Mouse (Mus musculus): ENCODE results near the gene Sdhaf2.

Gene Sdhaf2

DNA sequence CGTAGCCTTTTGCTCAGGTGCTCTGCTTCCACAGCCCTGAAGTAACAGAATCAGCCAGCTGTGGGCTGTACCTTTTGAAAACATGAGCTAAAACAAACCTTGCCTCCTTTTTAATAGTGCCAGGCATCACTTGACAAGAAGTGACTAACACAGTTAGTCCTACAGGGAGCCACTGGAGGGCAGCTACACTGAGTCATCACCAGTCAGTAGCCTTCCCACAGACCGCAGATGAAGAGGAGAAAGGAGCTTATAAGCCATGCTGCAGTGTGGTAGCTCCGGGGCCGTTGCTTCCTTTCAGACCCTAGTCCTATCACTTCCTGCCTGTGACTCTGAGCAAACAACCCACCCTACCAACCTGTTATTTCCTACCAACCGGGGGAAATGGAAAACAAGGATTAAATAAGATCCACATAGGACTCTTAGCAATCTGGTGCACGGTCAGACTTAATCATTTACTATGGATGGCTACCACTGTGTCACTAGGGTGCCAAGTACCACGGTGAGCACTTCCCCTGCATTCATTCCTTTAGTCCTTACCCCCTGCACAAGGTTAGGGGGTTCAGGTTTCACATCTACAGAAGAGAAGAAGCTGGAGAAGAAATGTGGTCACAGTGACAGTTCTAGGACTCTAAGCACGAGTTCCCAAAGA lies 28.3 kb downstream of the Sdhaf2 start:
- DNase-seq, result no peak

DNA sequence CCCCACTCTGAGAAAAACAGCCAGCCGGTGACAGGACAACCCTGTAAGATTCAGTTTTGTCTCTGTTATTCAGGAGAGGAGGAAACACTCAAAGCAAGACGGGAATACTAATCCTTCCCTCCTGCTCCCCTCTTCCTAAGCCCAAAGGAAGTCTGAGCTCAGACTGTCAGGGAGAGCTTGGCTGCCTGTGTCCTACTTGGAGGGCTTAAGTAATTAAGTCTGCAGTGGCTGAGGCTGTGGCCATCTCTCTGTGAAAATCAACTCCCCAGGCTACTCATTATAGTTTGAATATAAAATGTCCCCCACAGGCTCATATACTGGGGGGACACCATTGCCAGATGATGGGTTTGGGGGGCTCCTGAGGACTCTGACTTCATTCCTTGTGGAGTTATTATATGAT lies 29.0 kb downstream of the Sdhaf2 start:
- DNase-seq, result no peak

DNA sequence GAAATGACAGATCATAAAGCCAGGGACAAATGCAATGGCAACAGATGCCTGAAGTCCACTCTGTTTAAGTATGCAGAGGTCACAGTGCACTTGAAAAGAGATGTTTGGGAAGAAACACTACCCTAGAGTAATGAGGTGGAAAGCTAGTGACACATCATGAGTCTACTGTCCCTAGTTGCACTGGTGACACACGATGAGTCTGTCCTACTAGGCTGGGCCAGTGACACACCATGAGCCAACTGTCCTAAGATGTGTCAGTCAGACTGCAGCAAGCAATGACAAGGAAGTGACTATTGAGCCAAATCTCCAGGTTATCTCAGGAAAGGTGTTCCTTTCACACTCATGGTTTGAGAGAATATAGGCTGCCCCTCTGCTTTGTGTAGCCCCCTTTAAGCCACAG lies 30.3 kb downstream of the Sdhaf2 start:
- DNase-seq, result no peak

DNA sequence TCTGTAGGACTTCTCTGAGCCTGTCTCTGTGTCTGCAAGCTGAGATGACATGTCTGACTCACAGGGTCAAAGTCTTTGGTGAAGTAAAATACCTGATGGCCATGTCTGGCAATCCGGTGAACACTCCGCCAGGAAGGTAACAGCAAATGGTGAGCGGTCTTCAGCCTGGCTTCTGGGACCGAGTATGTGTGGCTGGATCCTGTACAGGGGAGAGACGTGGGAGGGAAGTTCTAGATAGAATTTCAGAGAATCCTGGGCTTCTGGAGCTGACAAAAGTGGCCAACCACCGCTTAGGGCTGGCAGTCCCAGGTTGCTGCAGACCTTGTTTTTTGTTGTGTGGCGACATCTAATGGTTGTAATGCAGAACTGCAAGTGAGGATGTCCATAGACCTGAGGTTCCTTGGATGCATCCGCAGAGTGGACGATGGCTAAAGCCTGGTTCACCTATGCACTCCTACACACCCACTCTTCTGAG lies 39.6 kb downstream of the Sdhaf2 start:
- peak; percentile 51 for DNase-seq

DNA sequence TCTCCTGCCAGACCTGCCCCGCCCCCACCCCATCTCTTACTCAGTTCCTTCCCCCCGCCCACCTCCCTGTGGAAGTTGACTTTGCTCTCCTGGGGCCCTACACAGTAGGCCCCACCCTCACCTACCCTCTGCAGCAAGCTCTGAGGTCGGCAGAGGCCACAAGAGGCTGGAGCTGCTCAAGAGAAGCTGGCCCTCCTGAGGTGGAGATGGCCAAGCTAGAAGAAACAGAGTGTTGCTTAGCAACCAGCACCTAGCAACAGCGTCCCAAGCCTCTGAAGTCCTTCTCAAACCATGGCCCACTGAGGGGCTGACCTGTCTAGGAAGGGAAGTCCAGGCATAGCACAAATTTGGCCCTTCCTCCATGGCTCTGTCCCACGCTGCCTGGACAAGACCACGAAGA lies 43.2 kb downstream of the Sdhaf2 start, which contains the start of gene Ppp1r32:
Gene Ppp1r32, minus strand, starts transcription at position 226 of the 400 bp plus-strand sequence.
- no peak for DNase-seq

DNA sequence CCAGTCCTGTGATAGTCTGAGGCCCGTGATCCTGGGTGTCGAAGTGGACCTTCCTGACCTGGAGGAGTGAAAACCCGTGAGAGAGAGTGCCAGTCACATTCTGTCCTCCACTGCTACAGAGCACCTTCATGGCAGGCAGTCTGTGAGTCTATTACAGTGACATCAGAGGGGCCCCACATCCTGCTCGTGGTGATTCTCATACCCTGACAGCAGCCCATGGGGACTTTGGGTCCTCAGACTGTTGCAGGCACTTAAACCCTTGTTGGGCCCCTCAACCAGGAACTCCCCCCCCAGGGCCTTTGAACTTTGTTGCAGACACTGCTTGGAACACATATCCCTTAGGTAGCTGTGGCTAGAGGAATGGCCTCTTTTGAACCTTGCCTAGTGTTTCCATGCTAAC lies 46.4 kb downstream of the Sdhaf2 start:
- no peak for DNase-seq

DNA sequence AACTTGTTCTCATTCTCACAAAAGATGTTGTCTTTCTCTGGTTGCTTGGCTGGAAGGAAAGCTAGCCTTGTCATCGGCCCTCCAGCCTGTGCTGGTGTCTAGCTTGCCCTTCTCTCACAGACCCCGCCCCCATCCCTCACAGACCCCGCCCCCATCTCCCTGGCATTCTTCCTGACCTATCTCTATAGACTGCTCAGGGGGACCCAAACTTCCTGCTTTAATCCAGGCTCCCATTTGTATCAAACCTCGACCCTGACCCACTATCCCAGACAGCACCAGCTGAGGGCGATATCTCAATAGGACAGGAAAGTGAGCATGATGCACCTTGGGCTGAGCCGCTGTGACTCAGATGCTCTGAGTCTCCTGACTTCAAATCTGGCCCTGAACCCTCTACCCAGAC lies 52.2 kb downstream of the Sdhaf2 start:
- DNase-seq, result no peak

DNA sequence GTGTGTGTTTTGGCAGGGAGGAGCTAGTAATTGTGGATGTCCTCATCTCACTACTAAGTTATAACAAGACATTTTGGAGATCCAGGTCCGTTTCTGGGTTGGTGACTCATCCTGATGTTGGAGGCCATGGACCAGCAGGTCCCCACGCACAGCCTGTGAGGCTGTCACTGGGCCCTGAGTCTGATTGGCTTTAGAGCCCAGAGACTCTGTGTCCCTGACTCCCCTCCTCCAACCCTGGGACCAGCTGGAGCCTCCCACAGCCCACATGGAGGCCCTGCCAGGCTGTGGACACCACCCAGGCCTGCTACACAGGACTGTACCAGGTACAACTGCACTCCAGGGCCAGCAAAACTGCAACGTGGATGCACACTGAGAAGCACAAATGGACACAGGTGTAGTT lies 53.0 kb downstream of the Sdhaf2 start:
- DNase-seq, result peak; percentile 43

DNA sequence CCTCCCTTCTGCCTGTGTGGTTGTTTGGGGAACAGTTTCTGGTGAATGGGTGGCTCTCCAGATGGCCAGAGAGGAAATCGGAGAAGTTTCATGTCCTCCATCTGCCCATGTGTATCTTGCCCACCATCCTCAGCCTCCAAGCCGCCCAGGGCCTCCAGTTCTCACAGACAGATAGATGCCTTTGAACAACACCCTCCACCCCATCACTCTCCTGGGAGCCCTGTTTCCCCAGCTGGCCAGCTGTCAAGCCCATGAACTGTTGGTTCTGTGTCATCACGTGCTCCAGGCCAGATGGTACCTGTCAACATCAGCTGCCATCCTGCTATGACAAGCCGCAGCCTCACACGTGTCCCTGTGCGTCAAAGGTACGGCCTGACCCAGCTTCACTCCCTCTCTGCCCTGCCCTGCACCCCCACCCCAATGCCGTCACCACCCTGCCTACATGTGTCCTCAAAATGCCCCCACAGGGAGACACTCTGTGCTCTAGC lies 56.7 kb downstream of the Sdhaf2 start:
- DNase-seq, result no peak

DNA sequence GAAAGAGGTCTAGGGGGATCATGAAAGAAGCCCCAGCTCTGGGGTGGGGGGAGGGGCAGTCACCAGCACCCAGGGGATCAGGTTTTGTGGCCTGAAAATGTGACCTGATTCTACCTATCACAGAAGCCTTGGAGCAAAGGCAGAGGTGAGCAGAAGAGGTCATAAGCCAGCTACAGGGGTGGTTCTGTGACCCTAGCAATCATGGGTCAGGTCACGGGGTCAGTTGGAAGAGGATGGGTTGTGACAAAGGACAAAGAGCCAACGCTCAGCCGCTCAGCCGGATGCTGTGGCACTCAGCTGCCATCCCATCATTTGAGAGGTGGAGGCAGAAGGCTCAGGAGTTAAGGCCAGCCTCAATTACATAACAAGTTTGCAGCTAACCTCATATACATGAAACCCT lies 61.5 kb downstream of the Sdhaf2 start:
- no peak for DNase-seq

DNA sequence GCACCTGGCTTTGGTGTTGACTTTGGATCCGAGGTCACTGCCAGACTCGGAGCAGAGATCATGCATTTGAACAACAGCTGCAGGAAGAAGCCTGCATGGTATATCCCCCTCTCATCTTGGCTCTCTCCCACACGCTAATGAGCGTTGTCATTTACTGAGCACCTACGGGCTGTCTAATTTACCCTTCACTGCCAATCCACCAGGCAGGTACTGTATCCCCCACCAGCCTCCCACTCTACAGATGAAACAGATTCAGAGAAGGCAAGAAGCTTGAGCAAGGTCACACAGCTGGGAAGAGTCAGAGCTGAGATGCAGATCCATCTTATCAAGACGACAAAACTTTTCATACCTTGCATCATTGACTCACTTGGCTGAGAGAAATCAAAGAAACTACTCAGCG lies 64.4 kb downstream of the Sdhaf2 start:
- DNase-seq, result no peak

DNA sequence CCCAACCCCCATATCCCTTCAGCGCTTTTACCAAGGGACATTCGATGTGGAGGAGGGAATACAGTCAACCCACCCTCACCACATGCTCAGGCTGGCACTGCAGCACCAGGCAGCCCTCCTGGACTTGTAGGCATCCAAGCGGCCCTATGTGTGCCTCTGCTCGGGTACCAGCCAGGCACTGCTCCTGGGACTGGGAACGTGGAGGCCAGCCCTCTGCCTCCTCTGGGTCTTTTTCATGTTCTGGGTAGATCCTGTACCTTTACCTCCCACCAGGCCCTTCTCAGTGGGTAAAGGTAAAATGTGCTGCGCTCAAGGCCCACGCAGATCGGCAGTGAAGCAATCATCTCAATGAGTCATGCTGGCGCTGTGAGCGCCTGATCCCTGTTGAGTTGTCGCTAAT lies 66.0 kb downstream of the Sdhaf2 start:
- DNase-seq, result no peak

DNA sequence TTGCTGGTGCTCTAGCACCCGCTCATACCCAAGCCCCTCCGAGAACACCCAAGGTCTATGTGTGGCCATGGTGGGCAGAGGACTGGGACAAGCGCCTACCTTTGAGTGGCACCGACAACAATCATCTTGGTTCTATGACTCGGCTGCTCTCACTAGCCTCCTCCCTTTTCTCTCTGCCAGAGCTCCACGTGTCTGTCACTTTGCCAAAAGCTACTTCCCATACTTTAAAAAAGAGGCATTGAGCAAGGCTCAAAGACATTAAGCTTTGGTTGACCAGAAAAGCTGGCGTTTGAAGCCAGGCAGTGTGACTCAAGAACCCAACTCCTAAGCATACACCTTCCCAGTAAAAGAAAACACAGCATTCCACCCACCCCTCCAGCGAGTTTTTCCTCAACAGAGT lies 67.8 kb downstream of the Sdhaf2 start:
- no peak for DNase-seq

DNA sequence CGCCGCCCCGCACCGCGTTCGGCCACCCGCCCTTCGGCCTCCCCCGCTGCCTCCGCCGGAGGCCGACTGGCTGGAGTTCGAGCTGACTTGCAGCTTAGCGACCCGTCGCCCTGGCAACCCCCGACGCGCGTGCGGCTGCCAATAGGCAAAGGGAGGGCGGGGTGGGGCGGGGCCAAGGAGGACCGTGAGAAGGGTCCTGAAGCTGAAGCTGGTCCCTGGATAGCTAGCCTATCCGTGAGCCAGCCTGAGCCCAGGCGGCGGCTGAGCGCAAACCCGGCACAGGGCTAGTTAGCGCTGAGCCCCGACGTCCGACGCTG lies 68.5 kb downstream of the Sdhaf2 start:
- DNase-seq, result no peak

DNA sequence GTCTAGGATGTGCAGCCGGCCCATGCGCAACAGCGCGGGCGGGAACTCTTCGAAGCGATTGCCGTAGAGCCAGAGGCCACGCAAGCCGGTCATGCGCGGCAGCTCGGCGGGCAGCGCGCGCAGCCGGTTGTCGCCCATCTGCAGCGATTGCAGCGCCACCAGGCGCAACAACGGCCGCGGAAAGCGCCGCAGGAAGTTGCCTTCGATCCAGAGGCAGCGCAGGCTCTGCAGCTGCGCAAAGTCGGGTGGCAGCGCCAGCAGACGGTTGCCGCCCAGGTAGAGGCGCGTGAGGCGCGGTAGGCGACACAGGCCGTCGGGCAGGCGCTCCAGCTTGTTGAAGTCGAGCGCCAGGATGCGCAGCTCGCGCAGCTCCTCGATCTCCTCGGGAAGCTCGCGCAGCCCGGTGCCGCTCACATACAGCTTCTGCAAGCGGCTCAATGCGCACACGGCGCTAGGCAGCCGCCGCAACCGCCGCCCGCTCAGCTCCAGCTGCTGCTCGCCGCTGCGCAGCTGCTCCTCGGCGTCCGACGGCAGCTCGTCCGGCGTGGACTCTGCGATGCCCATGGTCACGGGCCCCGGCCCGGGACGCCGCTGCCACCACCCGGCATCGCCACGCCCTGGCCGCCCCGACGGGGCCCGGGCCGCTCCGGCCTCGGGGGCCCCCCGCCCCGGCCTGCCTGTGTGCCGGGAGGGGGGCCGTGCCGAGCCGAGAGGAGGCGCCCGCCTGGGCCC lies 69.0 kb downstream of the Sdhaf2 start, which contains the start of gene Lrrc10b:
Gene Lrrc10b, minus strand, starts transcription at position 722 of the 732 bp plus-strand sequence.
- DNase-seq, result peak; percentile 80

DNA sequence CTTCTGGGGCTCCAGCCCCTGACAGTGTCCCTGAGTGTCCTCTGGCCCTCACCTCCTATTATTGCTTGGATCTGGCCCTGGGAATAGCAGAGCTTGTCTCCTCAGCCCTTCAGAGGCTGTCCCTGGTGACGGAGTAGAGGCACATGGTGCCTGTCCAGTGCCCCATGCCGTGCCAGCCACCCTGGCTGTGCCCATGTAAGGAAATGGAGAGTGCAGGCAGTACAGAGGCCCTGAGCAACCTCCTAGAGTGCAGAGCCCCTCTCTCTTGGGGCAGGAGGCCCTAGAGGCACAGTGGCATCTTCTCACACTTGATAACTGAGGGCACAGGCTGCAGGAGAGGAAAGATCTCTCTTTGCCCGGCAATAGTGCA lies 70.5 kb downstream of the Sdhaf2 start:
- DNase-seq, result no peak

DNA sequence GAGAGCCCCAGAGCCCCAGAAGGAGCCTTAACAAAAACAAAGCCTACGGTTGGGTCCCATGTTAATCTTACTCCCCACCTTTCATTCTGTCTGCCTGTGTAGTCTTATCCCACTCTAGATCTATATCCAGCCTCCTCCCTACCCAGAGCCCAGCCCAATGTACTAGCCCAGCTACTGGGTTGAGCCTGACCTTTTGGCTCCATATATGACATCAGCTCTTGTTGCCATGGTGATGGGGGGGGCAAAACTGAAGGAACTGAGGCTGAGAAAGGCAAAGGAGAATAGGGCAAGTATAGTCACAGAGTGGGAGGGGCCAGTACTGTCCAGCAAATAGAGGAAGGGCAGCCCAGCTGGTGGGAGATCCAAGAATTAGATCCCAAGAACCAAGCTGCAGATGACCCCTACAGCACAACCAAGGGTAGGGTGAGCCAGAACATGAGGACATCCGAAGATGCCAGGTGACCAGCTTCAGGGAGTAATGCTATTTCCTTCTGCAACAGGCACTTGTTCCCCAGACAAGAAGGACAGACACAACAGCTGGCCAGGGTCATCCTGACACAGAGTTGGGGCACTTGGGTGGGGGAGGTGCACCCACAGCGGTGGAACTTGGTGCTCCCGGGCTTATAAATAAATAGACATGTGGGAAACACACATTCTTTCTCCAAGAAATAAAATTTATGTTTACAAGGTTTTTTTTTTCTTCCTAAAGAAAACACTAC lies 71.1 kb downstream of the Sdhaf2 start:
- no peak for DNase-seq

Measured in right cerebral cortex, postnatal 25 days (tissue).